Mouse (Mus musculus) olfactory bulb, adult 2 months (tissue): ENCODE measurements at regions not wholly inside any gene's neighbourhood (a gene's known extent, or its start where the extent isn't known, plus 50 kb on each side); places are given as distances from the start of the nearest gene placed in this dataset.

Experiments used
- CTCF ChIP-seq: fragments of 200-500 bp; IDR thresholded peaks from 2 replicates; pipeline ENCODE4 v1.5.1; 2012; ENCODE audit warnings: low read depth, mild to moderate bottlenecking, low read length, moderate library complexity; ENCODE audit not compliant: insufficient read depth
- POLR2A ChIP-seq: fragments of 200-500 bp; IDR thresholded peaks from 2 replicates; pipeline ENCODE4 v1.6.1; 2012; ENCODE audit warnings: mild to moderate bottlenecking, low read depth, low read length, moderate library complexity; ENCODE audit not compliant: insufficient read depth

DNA sequence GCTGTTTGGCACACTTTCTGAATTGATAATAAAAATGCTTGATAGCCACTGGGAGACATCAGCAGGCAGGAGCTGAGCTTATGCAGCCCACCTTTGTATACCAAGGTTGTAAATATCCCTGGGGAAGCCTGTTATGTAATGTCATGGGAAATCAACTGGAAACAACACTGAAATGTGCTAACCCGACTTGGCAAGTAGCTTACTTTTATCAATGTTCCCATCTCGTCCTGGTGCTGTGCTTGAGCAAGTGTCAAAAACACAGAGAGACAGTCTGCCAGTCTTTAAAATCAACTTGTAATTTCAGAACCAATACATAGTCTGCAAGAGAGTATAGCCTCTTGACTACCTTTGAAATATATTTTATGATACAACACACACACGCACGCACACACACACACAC lies 391.7 kb upstream of the Fam241a start:
- TF ChIP-seq POLR2A (no peak), CTCF (no peak)
